Mouse (Mus musculus) hindbrain, embryonic 12.5 days (tissue): ENCODE data around the gene Ccdc60. TPM values are rescaled to one million over a fixed set of nuclear protein-coding genes. Genes with fewer than 3 reads are reported as not detected.
A peak's percentile ranks its signal among the peaks of the same experiment; 100 is the strongest.
"Not testable (repeated sequence)": the region's sequence is repeated elsewhere in the genome, so short reads cannot be mapped to it uniquely, and the experiment has no call there.

Experiments used
- ATAC-seq: fragments of 200-750 bp; cut with Nextera tagmentation; 2 replicates; pipeline ENCODE4 v1.8.0; 2017; ENCODE audit warnings: moderate TSS enrichment; ENCODE audit not compliant: low FRiP score
- H3K27ac ChIP-seq: fragments of 300-500 bp; sonication (generic); 2 replicates; pipeline ENCODE4 v1.5.1; 2016; ENCODE audit warnings: mild to moderate bottlenecking
- H3K27me3 ChIP-seq: fragments of 300-500 bp; sonication (generic); 2 replicates; pipeline ENCODE4 v1.6.1; 2016; ENCODE audit warnings: mild to moderate bottlenecking
- H3K36me3 ChIP-seq: fragments of 300-500 bp; sonication (generic); 2 replicates; pipeline ENCODE4 v1.6.1; 2016; ENCODE audit warnings: mild to moderate bottlenecking
- H3K4me1 ChIP-seq: fragments of 300-500 bp; sonication (generic); 2 replicates; pipeline ENCODE4 v1.6.1; 2016
- H3K4me2 ChIP-seq: fragments of 300-500 bp; sonication (generic); replicated peaks from 2 replicates; pipeline ENCODE4 v1.6.1; 2016; ENCODE audit warnings: mild to moderate bottlenecking
- H3K4me3 ChIP-seq: fragments of 300-500 bp; sonication (generic); 2 replicates; pipeline ENCODE4 v1.5.1; 2016; ENCODE audit warnings: mild to moderate bottlenecking
- H3K9ac ChIP-seq: fragments of 300-500 bp; sonication (generic); 2 replicates; pipeline ENCODE4 v1.6.1; 2016; ENCODE audit warnings: mild to moderate bottlenecking, moderate library complexity
- H3K9me3 ChIP-seq: fragments of 300-500 bp; sonication (generic); replicated peaks from 2 replicates; pipeline ENCODE4 v1.6.1; 2016; ENCODE audit warnings: mild to moderate bottlenecking
- WGBS: fragments of 180-500 bp; shearing (Covaris S2); methylation state at CpG from one replicate; pipeline ENCODE4 v1.1.7; 2016; 5-methylcytosine and 5-hydroxymethylcytosine counted together
- polyA plus RNA-seq: library from polyadenylated mRNA; unstranded; fragments of >200 nt; fragmentation: Nextera tagmentation; extraction: Ambion mirVana; gene quantifications from 2 replicates; pipeline ENCODE4 v1.2.1, GENCODE M21; 2016

Gene Ccdc60
- polyA plus RNA-seq, 1 experiment from 2014 or later, result 2.4 TPM

GRCm38 (mm10) chr5:116171721-116172120 lies 117.1 kb downstream of the Ccdc60 start:
- no peak overlapping the region for H3K4me2 ChIP-seq
- no peaks in the 10 kb centered on the region for H3K4me1 ChIP-seq
- no peak for ATAC-seq
- H3K27ac ChIP-seq, result no peak overlapping the region
- H3K9me3 ChIP-seq, result peaks cover 3% of the 10 kb centered on the region; the same call in 1 of the 2 replicates
- no peak overlapping the region for H3K9ac ChIP-seq
- no peak overlapping the region for H3K4me3 ChIP-seq
- H3K36me3 ChIP-seq, result no peaks in the 10 kb centered on the region
- whole genome bisulfite sequencing, result 93% methylated on average over 6 of the region's 6 CpGs
- H3K27me3 ChIP-seq, result no peaks in the 10 kb centered on the region

GRCm38 (mm10) chr5:116166965-116167364 lies 121.8 kb downstream of the Ccdc60 start:
- Histone ChIP-seq H3K36me3 (no peaks in the 10 kb centered on the region), H3K4me2 (no peak overlapping the region), H3K4me1 (peaks cover 11% of the 10 kb centered on the region), H3K9ac (no peak overlapping the region), H3K27ac (no peak overlapping the region), H3K9me3 (peaks cover 3% of the 10 kb centered on the region; the same call in 1 of the 2 replicates), H3K27me3 (no peaks in the 10 kb centered on the region), H3K4me3 (no peak overlapping the region)
- WGBS, result 80% methylated on average over 13 of the region's 13 CpGs
- no peak for ATAC-seq

- Histone ChIP-seq H3K4me1 (peaks cover 11% of the 10 kb centered on the region), H3K9me3 (no peaks in the 10 kb centered on the region), H3K4me2 (no peak overlapping the region), H3K27ac (no peak overlapping the region), H3K4me3 (no peak overlapping the region), H3K36me3 (no peaks in the 10 kb centered on the region), H3K9ac (no peak overlapping the region), H3K27me3 (no peaks in the 10 kb centered on the region)
- 52% methylated on average over 11 of the region's 11 CpGs for WGBS
- no peak for ATAC-seq
Observed at GRCm38 (mm10) chr5:116165203-116165888, 123.4 kb downstream of the Ccdc60 start.

GRCm38 (mm10) chr5:116154811-116155210 lies 134.0 kb downstream of the Ccdc60 start:
- Histone ChIP-seq H3K4me3 (no peak overlapping the region), H3K9ac (no peak overlapping the region), H3K9me3 (no peaks in the 10 kb centered on the region), H3K27ac (no peak overlapping the region), H3K4me1 (peaks cover 4% of the 10 kb centered on the region; the same call in 1 of the 2 replicates), H3K4me2 (no peak overlapping the region), H3K36me3 (no peaks in the 10 kb centered on the region), H3K27me3 (no peaks in the 10 kb centered on the region)
- ATAC-seq, result no peak
- 39% methylated on average over 2 of the region's 2 CpGs for WGBS

- H3K4me1 ChIP-seq, H3K36me3 ChIP-seq, H3K27me3 ChIP-seq, ATAC-seq, H3K4me2 ChIP-seq, H3K4me3 ChIP-seq, H3K9ac ChIP-seq, H3K27ac ChIP-seq, H3K9me3 ChIP-seq: not testable (repeated sequence)
Observed at GRCm38 (mm10) chr5:116146446-116146845, 142.3 kb downstream of the Ccdc60 start.

GRCm38 (mm10) chr5:116144711-116145110 lies 144.1 kb downstream of the Ccdc60 start:
- H3K9me3 ChIP-seq, result no peaks in the 10 kb centered on the region
- 72% methylated on average over 12 of the region's 12 CpGs for WGBS
- no peak overlapping the region for H3K4me3 ChIP-seq
- no peak overlapping the region for H3K9ac ChIP-seq
- no peak overlapping the region for H3K4me2 ChIP-seq
- H3K4me1 ChIP-seq, result no peaks in the 10 kb centered on the region
- no peak for ATAC-seq
- H3K36me3 ChIP-seq, result no peaks in the 10 kb centered on the region
- peaks cover 4% of the 10 kb centered on the region; the same call in 1 of the 2 replicates for H3K27me3 ChIP-seq
- no peak overlapping the region for H3K27ac ChIP-seq

- H3K4me2 ChIP-seq, result no peak overlapping the region
Observed at GRCm38 (mm10) chr5:116140682-116141081, 148.1 kb downstream of the Ccdc60 start.

GRCm38 (mm10) chr5:116123344-116123743 lies 165.4 kb downstream of the Ccdc60 start:
- H3K27ac ChIP-seq, result no peak overlapping the region
- no peak overlapping the region for H3K4me2 ChIP-seq
- peaks cover 4% of the 10 kb centered on the region for H3K4me1 ChIP-seq
- H3K4me3 ChIP-seq, result no peak overlapping the region
- peak; percentile 56; the same call in 1 of the 2 replicates for ATAC-seq
- no peaks in the 10 kb centered on the region for H3K36me3 ChIP-seq
- 13% methylated on average over 11 of the region's 11 CpGs for WGBS
- no peaks in the 10 kb centered on the region for H3K9me3 ChIP-seq
- no peak overlapping the region for H3K9ac ChIP-seq
- no peaks in the 10 kb centered on the region; the same call in 1 of the 2 replicates for H3K27me3 ChIP-seq

More at GRCm38 (mm10) chr5:116140682-116141081, 148.1 kb downstream of the Ccdc60 start:
- Histone ChIP-seq H3K4me3 (no peak overlapping the region), H3K27me3 (peaks cover 4% of the 10 kb centered on the region; the same call in 1 of the 2 replicates), H3K9me3 (no peaks in the 10 kb centered on the region), H3K4me1 (no peaks in the 10 kb centered on the region), H3K9ac (no peak overlapping the region), H3K36me3 (no peaks in the 10 kb centered on the region), H3K27ac (no peak overlapping the region)
- WGBS, result 47% methylated on average over 2 of the region's 2 CpGs
- no peak for ATAC-seq

GRCm38 (mm10) chr5:116116567-116116966 lies 172.2 kb downstream of the Ccdc60 start:
- H3K9me3 ChIP-seq, result no peaks in the 10 kb centered on the region
- H3K36me3 ChIP-seq, result no peaks in the 10 kb centered on the region
- H3K27me3 ChIP-seq, result no peaks in the 10 kb centered on the region; the same call in 1 of the 2 replicates
- H3K9ac ChIP-seq, result no peak overlapping the region
- no peak overlapping the region for H3K4me3 ChIP-seq
- no peaks in the 10 kb centered on the region for H3K4me1 ChIP-seq
- WGBS, result 46% methylated on average over 9 of the region's 9 CpGs
- no peak overlapping the region for H3K27ac ChIP-seq
- no peak for ATAC-seq
- H3K4me2 ChIP-seq, result no peak overlapping the region

GRCm38 (mm10) chr5:116116110-116116509 lies 172.7 kb downstream of the Ccdc60 start:
- H3K36me3 ChIP-seq, result no peaks in the 10 kb centered on the region

GRCm38 (mm10) chr5:116115071-116115834 lies 173.5 kb downstream of the Ccdc60 start:
- H3K27ac ChIP-seq, result no peak overlapping the region
- H3K4me1 ChIP-seq, result no peaks in the 10 kb centered on the region
- no peak overlapping the region for H3K4me3 ChIP-seq
- H3K9ac ChIP-seq, result no peak overlapping the region
- no peak for ATAC-seq
- H3K9me3 ChIP-seq, result no peaks in the 10 kb centered on the region
- H3K36me3 ChIP-seq, result no peaks in the 10 kb centered on the region
- no peaks in the 10 kb centered on the region; the same call in 1 of the 2 replicates for H3K27me3 ChIP-seq
- 79% methylated on average over 14 of the region's 14 CpGs for WGBS
- H3K4me2 ChIP-seq, result no peak overlapping the region

More at GRCm38 (mm10) chr5:116116110-116116509, 172.7 kb downstream of the Ccdc60 start:
- Histone ChIP-seq H3K27me3 (no peaks in the 10 kb centered on the region; the same call in 1 of the 2 replicates), H3K9ac (no peak overlapping the region), H3K4me3 (no peak overlapping the region), H3K4me1 (no peaks in the 10 kb centered on the region), H3K9me3 (no peaks in the 10 kb centered on the region), H3K4me2 (no peak overlapping the region), H3K27ac (no peak overlapping the region)
- ATAC-seq, result no peak
- 66% methylated on average over 4 of the region's 4 CpGs for WGBS

- no peak overlapping the region for H3K9ac ChIP-seq
Observed at GRCm38 (mm10) chr5:116108651-116109050, 180.1 kb downstream of the Ccdc60 start.

More at GRCm38 (mm10) chr5:116108651-116109050, 180.1 kb downstream of the Ccdc60 start:
- no peak overlapping the region for H3K4me3 ChIP-seq
- no peak overlapping the region for H3K27ac ChIP-seq
- no peaks in the 10 kb centered on the region for H3K36me3 ChIP-seq
- H3K4me2 ChIP-seq, result no peak overlapping the region
- no peaks in the 10 kb centered on the region for H3K27me3 ChIP-seq
- ATAC-seq, result no peak
- no peaks in the 10 kb centered on the region for H3K4me1 ChIP-seq
- no peaks in the 10 kb centered on the region for H3K9me3 ChIP-seq
- WGBS, result 92% methylated on average over 10 of the region's 10 CpGs
